Mouse (Mus musculus) bone marrow macrophage, adult 2 months (primary cell): Measurements from ENCODE around the gene Ogdhl.

Experiments used
- CTCF ChIP-seq: IDR thresholded peaks from 2 replicates; pipeline ENCODE4 v1.5.1; 2012; ENCODE audit warnings: low read depth, mild to moderate bottlenecking, low read length, moderate library complexity
- POLR2A ChIP-seq: IDR thresholded peaks from 2 replicates; pipeline ENCODE4 v1.6.1; 2012; ENCODE audit warnings: mild to moderate bottlenecking, low read depth, low read length, borderline replicate concordance

- TF ChIP-seq CTCF (no peak), POLR2A (no peak)
These were observed at the start of gene Ogdhl for GRCm38 (mm10) chr14:32321732-32322685.
